Comparison of ENCODE assay signal across 8 mouse cellular contexts in genomic region chr6:91576906-91577305, GRCm38 (mm10).
DNase-seq lines count a peak whose midpoint lies in the region; ATAC-seq lines count a peak whose summit lies in the region.

No protein-coding gene starts in this region.

- 54% methylated on average over 15 of the region's 15 CpGs for WGBS in intestine, embryonic 16.5 days
- WGBS in intestine, embryonic 15.5 days: 48% methylated on average over 15 of the region's 15 CpGs
- WGBS in forebrain, embryonic 10.5 days: 56% methylated on average over 15 of the region's 15 CpGs

- no peak overlapping the region for H3K27ac ChIP-seq in intestine, embryonic 16.5 days (ENCODE audit: low read length)
- no peak overlapping the region for H3K27ac ChIP-seq in intestine, embryonic 15.5 days
- H3K27ac ChIP-seq in forebrain, embryonic 10.5 days: no peak overlapping the region

- no peaks in the 10 kb centered on the region for H3K36me3 ChIP-seq in intestine, embryonic 16.5 days (ENCODE audit: control insufficient read depth, insufficient read depth, low read length)
- no peaks in the 10 kb centered on the region for H3K36me3 ChIP-seq in intestine, embryonic 15.5 days
- no peaks in the 10 kb centered on the region for H3K36me3 ChIP-seq in forebrain, embryonic 10.5 days (replicated peaks)

- H3K9ac ChIP-seq in intestine, embryonic 16.5 days (ENCODE audit: low read depth, low read length): peak overlapping the region; percentile 14; the same call in 1 of the 2 replicates
- H3K9ac ChIP-seq in intestine, embryonic 15.5 days: no peak overlapping the region

- intact Hi-C loops in left cerebral cortex, postnatal 4 days (cut with DNase I): loop anchor here (2.0 kb wide), 1 partner anchor 164 kb away; no protein-coding TSS in a partner anchor

- H3K4me3 ChIP-seq in intestine, embryonic 16.5 days (ENCODE audit: low read length): no peak overlapping the region
- no peak overlapping the region for H3K4me3 ChIP-seq in intestine, embryonic 15.5 days (replicated peaks)
- H3K4me3 ChIP-seq in forebrain, embryonic 10.5 days: no peak overlapping the region

- ATAC-seq in intestine, embryonic 16.5 days: no peak
- ATAC-seq in intestine, embryonic 15.5 days: no peak
- peak; percentile 87 for ATAC-seq in cerebellum, adult (ENCODE audit: insufficient number of reproducible peaks, low FRiP score, low TSS enrichment)

- peaks cover 4% of the 10 kb centered on the region; the same call in 1 of the 2 replicates for H3K4me1 ChIP-seq in intestine, embryonic 16.5 days (ENCODE audit: control insufficient read depth, insufficient read depth, low read length)
- H3K4me1 ChIP-seq in intestine, embryonic 15.5 days (replicated peaks): no peaks in the 10 kb centered on the region
- no peaks in the 10 kb centered on the region for H3K4me1 ChIP-seq in forebrain, embryonic 10.5 days

- DNase-seq in heart, adult 9 months (ENCODE audit: low spot score in 2 of 2): peak; percentile 61 to 62
- peak; percentile 74 for DNase-seq in left cerebral cortex, postnatal 4 days
- no peak for DNase-seq in urinary bladder, postnatal 14 days (ENCODE audit: low spot score)
- no peak for DNase-seq in urinary bladder, postnatal 25 days (ENCODE audit: low spot score)
- no peak for DNase-seq in forebrain, embryonic 10.5 days (ENCODE audit: extremely low spot score, low spot score)

- no peak overlapping the region for H3K4me2 ChIP-seq in intestine, embryonic 16.5 days (ENCODE audit: low read depth, low read length)
- H3K4me2 ChIP-seq in intestine, embryonic 15.5 days (replicated peaks): no peak overlapping the region

- no peaks in the 10 kb centered on the region for H3K27me3 ChIP-seq in intestine, embryonic 16.5 days (replicated peaks; ENCODE audit: control insufficient read depth, insufficient read depth, low read length)
- H3K27me3 ChIP-seq in intestine, embryonic 15.5 days (replicated peaks): no peaks in the 10 kb centered on the region
- H3K27me3 ChIP-seq in forebrain, embryonic 10.5 days (ENCODE audit: poor library complexity, severe bottlenecking): no peaks in the 10 kb centered on the region

- no peaks in the 10 kb centered on the region for H3K9me3 ChIP-seq in intestine, embryonic 16.5 days (ENCODE audit: control insufficient read depth, low read length)
- H3K9me3 ChIP-seq in intestine, embryonic 15.5 days: no peaks in the 10 kb centered on the region
- H3K9me3 ChIP-seq in forebrain, embryonic 10.5 days: no peaks in the 10 kb centered on the region

Comparison
In these comparisons a context has a peak if more than half of its experiments do, and no peak if none do; other contexts are left out.
1. DNase-seq: peak in heart, adult 9 months (2 of 2) and left cerebral cortex, postnatal 4 days (single experiment); none in urinary bladder, postnatal 14 days (single experiment), urinary bladder, postnatal 25 days (single experiment) and forebrain, embryonic 10.5 days (single experiment).